Mouse (Mus musculus) thymus, postnatal 14 days (tissue): ENCODE results near the gene Asb11.

Experiments
- DNase-seq: peaks from one replicate; pipeline ENCODE4 v3.0.0; 2021

Asb11 gene

DNA sequence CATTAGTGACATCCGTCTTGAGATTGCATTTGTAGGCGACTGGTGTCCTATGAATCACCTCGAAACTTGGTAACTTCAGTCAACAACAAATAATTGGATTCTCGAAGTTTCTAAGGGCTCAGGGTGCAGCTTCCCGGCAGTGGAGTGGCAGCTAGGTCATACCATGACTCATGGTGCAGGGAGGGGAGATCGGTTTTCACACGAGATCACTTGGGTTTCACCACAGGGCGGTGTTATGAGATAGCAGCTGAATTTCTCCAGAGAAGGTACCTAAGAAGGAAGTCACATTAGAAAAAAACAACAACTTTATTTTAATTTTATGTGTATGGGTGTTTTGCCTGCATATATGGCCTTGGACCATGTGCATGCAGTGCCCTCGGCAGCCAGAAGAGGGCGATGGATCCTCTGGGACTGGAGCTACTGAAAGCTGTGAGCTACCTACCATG, 9.3 kb downstream of the Asb11 start:
- peak; percentile 32 for DNase-seq

DNA sequence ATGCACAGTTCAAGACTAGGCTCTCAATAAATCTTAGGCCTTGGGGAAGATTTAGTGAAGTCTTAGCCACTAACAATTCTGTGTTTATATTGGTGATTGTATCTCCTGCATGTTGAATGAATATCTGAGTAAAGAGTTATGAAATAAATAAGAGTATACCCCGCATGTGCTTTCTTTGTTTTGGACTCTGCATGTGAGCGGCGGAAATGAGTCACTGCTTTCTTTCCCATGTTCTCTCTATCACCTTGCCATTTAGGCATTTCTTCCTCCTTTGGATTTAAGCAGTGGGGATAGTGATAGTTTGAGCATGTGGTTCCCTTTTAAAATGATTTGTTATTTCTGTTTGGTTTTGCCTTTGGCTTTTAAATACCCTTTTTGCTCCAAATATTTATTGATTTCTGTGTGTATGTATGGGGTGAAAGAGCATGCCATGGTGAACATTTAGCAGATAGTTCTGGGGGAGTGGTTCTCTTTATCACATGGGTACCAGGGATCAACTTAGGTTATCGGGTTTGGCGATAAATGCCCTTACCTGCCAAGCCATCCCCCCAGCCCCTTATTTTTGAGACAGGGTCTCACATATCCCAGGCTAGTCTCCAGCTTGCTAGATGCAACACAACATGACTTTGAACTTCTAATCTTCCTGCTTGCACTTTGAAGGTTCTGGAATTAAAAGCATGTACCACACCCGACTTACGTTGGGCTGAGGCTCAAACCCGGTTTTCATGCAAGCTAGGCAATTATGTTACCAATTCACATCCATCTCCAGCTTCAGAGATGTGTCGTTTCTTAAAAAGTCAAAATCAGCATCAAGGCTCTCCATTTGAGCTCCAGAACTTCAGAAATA, 10.3 kb downstream of the Asb11 start:
- DNase-seq: no peak

DNA sequence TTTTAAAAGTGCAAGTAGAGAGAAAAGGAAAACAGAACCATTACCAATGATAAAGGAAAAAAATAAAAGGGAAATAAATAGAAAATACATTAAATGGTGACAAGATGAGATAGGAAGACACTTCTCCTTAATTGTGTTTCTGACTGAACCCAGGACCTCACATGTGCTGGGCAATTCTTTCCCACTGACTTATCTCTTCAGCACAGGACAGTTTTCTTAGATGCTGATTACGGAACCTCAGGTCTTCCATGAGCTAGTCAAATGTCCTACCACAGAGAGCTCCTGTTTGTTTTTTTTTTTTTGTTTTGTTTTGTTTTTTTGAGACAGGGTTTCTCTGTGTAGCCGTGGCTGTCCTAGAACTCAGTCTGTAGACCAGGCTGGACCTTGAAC, 10.9 kb downstream of the Asb11 start:
- no peak for DNase-seq

DNA sequence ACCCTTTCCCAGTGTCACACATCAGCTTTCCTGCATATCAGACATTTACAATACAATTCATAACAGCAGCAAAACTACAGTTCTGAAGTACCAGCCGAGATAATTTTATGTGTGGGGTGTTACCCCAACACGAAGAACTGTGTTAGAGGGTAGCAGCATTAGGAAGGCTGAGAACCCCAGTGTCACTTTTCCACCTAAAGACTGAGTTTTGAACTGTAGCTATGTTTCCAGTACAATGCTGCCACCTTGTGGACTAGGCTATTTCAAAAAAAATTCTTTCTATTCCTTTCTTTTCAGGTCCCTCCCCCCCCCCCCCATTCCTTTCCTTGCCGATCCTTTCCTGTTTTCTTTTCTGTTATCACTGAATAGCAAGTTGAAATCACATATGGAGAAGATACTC, 12.4 kb downstream of the Asb11 start:
- peak; percentile 41 for DNase-seq

DNA sequence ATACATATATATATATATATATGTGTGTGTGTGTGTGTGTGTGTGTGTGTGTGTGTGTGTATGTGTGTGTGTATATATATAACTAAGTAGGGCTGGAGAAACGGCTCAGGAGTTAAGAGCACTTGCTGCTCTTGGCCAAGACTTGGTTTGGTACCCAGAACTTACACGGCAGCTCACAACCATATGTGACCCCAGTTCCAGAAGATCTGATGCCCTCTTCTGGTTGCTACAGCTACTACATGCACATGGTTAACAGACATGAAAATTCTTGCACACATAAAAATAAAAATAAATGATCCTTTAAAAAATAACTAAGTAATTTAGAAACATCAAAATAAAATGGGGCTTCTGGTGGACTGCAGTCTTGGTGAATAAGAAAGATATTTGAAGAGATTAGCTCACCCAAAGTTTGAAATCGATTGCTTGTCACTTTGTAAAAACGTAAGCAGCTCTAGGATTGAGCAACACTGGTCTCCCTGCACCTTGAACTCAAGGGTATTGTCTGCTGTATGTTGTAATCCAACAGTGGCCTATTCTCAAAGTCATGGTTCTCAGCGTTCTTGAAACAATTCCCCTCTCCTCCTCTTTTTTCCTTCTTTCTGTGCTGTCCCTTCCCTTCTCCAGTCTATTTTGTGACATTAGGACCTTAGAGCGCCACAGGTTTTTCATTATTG, 22.5 kb downstream of the Asb11 start:
- no peak for DNase-seq

DNA sequence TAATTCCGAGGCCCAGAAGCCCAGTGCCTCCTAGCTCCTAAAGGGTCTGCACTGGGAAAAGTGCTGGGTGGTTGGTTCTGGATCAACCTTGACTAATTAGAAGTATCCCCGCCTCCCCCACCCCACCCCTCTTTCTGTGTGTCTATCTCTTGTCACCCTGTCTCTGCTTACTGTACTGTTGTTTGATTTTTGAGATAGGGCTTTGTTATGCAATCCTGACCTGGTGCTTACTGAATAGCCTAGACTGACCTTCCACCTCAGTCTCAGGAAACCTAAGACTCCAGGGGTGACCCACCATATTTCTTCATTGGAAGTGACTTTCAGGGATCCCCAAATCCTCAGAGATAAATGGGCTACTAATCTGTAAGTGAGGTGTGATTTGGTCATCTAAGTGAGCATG, 65.5 kb downstream of the Asb11 start:
- DNase-seq: no peak

DNA sequence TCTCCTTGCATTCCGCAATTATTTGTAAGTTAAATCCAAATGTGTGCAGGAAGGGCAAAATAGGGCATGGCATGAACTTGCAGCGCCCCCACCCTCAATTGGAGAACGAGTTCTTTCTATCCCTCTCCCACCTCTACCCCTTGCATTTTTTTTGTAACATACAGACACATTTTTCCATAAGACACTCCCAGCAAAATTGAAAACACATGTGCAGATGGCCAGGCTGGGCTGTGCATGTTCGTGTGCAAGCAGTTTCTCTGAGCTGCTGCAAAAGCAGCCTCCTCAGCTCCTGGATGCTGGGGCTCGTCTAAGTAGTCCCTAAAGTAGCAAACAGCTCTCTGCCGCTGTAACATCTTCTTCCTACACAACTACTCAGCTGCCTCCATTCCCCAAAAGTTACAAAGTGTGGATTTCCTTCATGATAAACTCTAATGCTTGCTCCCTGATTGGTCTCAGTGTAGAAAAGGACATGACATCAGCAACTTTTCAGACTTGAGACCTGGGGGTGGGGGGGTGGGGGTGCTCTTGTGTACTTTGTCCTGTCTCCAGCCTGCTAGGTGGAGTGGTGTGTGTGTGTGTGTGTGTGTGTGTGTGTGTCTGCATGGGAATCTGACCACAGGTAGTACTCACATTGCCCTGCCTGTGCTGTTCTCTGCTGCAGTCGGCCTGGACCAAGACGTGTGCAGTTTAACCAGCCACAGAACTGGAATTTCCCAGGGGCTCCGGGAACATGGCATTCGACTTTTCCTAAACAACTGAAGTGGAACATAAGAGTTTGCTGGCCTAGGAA, 69.1 kb downstream of the Asb11 start, which contains the start of gene Asb9:
Asb9 (plus strand) TSS at position 619 of the 790 bp plus-strand sequence.
- no peak for DNase-seq

DNA sequence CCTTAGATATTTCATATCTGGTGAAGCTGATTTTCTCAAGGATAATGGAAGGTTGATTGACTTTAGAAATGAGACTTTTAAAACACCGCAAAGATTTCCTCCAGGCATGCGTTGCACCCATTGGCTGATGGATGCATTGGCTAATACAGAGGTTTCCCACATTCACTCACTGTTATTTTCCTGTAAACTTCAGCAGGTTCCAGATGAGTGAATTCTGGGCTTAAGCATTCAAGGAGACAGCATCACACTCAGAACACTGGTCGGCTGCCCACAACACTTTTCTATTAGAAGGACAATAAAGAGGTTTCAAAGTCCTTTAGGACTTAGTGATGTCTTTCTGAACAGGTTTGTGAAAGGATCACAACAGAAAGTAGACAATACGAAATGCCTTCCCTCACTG, 70.3 kb downstream of the Asb11 start:
- no peak for DNase-seq

DNA sequence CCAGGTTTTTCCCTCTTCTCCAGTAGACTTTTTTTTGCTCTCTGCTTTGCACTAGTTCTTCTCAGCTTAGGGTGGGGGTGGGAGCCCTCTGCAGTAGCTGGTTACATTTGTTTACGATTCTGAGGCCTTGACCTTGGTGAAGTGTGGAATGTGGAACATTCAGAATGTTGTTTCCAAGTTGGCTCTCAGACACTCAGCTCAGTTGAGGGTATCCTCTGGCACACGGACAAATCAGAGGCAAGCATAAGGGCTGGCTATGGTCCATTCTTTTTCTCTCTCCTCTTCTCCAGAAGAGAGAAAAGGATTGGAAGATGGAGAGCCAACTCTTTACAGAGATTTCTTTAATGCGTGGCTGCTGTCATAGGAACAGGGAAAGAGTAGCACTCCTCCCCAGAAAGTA, 71.9 kb downstream of the Asb11 start:
- DNase-seq: no peak
